Mouse (Mus musculus) heart, postnatal 36 days (tissue): ENCODE results near the gene Adgrl2. TPM values are rescaled to one million over a fixed set of nuclear protein-coding genes. Genes with fewer than 3 reads are reported as not detected.

Experiments
- DNase-seq, 2 experiments: peaks; one replicate each; pipeline ENCODE4 v3.0.0; 2021 to 2022
- intact Hi-C: fragments of 180-260 bp; cut with DNase I; formaldehyde crosslinking; loops from one replicate; pipeline ENCODE4 v1.15.1; 2025
- total RNA-seq, 2 experiments: library from RNA; stranded (reverse); gene quantifications; 2 replicates each; pipeline ENCODE4 v1.2.3; 2021

The Adgrl2 gene
- total RNA-seq, 2 experiments from 2014 or later = 51.6 to 56.1 TPM

DNA sequence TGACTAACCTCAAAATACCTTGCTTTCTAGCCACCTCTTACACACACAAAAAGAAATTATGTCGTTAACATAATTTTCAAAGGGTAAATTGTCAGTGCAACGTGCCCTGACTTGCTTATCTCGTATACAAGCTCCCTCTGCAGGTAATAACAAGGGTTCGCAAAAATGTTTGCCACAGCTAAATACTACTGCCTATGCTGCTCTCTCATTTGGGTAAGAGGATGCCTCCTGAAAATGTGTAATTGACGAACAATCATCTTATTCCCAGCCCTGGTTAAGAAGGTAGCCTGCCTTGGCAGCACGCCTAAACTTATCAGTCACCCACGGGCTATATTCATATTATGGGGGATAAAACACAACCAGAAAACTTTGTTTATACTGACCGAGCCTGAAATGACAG lies 11.8 kb downstream of the Adgrl2 start:
- no peak for DNase-seq
- intact Hi-C loops = no loop called here

DNA sequence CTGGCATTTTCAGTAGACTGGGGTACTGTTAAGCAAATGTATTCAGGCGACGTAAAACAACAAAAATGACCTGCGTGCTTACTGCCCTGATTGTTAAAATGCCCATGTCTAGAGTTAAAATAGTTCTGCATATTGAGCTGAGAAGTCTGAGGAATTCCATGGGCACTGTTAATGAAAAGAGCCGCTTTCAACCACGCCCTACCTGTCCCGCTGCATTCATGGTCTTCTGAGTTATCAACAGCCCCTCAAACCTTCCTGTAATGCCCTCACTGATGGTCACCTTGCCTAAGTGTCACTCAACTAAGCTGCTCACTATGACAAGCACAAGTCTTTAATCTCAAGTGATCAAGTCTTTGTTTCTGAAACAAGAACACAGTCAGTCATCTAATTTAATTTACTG lies 12.5 kb downstream of the Adgrl2 start:
- intact Hi-C loops = no loop called here

DNA sequence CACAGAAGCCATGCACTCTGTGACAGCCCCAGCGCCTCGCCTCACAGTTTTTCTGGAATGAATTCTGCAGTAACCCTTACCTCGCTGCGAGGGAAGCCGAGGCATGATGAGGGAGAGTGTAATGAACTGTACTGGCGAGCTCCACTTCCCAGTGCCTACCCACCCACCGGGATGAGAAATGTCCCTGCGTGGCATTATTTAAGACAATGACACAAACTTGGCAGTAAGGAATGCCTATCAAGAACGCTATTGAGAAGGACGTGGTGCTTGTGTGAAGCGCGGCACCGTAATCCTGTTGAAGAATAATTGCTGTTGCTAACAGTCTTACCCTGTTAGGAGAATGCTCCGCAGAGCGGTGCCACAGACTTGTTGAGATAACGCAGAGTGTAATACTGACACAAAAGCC lies 13.2 kb downstream of the Adgrl2 start:
- DNase-seq = peak in 1 of 2 experiments; percentile 18
- intact Hi-C loops = no loop called here

More for the DNA sequence above, 12.5 kb downstream of the Adgrl2 start:
- DNase-seq = no peak

DNA sequence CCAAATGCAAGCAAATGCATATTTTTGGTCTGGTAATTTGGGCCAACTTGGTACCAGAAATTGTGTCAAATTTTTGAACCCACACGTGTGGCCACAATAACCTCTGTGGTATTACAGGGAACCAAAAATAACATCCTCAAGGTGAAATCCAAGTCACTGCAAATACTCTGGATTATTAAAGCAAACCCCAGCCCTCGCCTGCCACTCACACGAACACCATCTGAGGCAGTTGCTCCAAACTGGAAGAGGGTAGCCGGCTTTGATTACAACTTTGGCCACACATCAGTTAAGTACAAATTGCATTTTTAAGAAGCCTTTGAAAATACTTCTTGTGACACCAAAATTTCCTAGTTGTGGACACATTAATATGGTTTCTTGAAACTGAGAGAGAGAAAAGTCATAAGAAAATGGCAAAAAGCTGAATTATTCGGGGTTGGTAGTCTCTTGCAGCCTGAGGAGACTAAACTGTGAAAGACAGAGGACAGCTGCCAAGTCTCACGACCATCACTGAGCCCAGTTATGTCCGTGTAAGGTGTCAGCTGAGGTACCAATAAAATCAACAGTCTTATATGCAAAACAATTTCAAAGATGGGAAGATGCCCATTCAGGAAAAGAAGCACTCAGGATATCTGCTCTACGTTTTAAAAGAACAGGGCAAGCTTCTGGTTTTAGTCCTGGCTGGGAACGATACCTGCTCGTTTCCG lies 18.3 kb downstream of the Adgrl2 start:
- intact Hi-C loops = no loop called here

DNA sequence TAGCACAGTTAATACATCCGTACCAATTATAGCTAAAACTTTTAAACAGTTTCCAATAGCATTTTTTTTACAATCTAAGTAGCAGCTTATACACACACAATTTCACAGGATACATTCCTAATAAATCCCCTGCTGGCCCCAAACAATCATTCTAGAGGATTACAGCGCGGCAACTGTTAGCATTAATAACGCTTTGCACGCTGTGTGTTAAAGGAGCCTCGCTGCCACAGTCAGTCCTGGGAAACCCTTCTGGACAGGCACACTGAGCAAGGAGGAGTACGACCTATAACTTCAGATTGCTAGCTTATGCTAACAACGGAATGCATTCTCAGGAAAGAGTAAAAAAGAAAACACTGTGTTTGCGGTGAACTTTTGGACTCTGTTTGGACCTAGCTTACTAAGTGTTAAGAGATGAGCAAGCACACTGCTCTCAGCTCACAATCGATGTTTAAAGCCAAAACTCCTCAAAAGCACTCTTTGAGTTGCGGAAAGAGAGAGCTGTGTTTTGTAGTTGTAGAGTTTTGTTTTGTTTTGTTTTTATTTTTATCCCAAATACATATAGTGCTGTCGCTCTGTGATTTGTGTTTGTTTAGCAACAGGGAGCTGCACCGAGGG lies 25.3 kb downstream of the Adgrl2 start:
- DNase-seq = no peak
- intact Hi-C loops = no loop called here

More for the DNA sequence above, 18.3 kb downstream of the Adgrl2 start:
- no peak for DNase-seq

DNA sequence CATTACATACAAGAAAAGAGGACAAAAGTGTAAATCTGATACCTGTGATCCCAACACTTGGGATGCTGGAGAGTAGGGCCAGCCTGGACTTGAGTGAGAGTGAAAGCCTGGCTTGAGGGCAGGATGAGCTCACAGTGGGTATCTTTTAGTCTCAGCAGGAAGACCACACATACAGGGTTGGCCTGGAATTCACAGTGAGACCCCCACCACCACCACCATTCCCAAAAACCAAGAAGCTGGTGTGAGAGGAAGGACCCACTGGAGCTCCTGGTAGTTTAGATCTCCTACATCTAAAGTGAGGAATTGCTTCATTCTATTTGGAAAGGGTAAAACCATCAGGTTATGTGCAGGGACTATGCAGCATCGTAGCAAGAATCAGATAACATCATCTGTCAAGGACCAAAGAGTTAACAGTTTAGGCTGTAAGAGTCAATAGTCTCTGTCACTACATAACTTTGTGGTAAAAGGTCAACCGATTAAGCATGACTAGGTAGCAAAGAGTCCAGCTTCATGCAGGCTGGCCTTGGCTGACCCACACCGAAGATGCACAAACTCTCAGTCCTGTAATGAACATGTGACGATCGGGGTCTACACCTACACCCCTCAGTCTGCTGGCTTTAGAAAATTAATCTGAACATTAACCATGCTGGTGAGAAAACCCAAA lies 26.8 kb downstream of the Adgrl2 start:
- no peak for DNase-seq
- intact Hi-C loops = no loop called here

DNA sequence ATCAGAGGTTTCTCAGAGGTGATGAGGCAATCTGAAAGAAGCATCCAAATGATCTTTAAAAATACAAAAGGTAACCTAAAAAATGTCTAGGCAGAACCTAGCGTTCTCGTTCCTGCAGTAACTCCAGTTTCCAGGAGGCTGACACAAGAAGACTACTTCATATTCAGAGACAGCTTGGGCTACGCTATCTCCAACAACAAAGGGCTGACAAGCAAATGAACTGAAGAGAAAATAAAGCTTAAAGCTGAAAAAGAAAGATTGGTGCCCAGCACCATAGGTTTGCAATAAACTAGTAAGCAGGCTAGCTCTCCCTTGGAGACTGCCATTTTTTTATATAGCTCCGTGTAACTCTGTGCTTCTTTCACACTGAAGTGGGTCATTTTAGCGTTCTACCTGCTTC lies 28.7 kb downstream of the Adgrl2 start:
- DNase-seq = no peak
- intact Hi-C loops = no loop called here

DNA sequence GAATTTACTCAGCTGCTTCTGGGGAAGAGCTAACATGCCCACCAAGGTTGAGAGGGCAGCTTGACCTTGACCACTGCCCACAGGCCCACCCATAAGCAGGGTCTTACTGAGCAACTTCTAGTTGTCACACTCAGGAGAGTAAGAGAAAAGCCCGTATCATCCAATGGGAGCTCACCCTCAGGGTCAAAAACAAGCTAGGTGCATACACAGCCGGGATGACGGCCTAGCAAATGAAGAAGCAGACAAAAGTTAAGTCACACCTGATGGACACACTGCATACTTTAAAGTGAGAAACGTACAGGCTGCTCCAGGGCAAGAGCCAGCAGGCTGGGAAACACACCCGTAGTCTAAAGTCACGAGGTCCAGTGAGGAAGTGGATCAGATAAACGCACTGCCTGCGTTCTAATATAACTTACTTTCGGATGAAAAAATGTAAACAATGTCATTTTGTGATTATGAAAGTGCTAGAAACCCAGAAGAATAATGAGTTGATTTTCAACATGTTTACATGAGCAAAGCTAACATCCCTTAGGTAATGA lies 29.5 kb downstream of the Adgrl2 start:
- no peak for DNase-seq
- intact Hi-C loops = no loop called here

DNA sequence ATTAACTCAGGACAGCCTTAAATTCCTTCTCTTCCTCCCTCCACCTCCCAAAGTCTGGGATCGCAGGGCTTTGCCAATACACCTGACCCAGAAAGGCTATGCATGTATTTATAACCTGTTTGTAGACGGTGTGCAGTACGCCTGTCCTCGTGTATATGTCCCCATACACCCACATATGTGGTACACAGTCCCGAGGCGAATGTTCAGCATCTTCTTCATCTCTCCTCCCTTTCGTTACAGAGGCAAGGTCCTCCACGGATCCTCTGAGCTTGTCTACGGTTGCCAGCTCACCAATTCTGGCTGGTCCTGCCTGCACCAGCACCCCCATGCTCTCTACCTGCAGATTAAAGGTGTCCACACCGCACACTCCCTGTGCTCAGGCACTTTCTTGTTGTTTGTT lies 30.1 kb downstream of the Adgrl2 start:
- DNase-seq = no peak
- intact Hi-C loops = no loop called here

DNA sequence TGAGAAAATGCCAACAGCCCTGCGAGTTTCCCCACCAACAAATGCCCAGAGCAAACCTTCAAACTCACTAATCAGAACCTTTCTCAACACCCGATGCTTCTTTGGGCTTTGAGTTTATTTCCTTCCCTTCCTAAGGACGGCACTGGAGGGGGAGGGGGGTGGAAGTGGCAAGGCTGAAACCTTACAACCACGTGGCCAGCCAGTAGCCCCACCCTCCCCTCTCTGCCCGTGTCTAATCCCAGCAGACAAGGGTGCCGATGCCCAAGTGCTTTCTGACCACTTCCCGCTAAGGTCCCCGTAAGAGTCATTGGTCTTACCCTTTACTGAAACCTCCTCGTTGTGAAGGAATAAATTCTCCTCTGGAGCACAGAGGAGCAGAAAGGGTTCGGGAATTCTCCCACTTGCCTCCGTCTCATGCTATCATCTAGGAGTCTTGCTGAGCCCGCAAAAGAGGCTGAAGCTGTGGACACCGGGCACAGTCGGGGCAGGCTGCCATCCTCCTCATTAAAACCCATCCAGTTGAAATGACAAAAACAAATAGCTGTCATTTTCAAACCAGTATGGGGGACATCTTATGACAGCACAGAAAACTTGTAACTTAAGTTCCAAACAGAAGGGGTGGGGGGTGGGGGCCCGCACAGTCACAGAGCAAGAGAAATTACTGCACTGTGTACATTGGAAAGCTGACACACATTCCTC lies 30.9 kb downstream of the Adgrl2 start:
- intact Hi-C loops = no loop called here
- DNase-seq = peak; percentile 30 to 40

DNA sequence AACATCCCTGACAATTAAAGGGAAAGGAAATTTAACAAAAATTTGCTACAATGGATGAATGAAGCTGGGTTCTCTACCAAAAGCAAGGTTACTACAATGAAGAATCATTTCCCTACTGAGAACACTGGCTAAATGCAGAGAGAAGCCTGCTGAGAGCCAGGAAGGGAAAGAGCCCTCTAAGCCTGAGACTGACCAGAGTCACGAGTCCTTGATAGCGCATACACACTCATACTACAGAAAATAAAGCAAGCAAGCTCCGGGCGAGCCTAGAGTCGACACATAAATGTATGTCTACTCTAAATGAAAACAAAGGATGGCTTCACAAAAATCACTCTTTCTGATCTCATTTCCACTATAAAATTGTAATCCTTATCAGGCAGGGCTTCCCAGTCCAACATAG lies 31.6 kb downstream of the Adgrl2 start:
- intact Hi-C loops = no loop called here
- no peak for DNase-seq

DNA sequence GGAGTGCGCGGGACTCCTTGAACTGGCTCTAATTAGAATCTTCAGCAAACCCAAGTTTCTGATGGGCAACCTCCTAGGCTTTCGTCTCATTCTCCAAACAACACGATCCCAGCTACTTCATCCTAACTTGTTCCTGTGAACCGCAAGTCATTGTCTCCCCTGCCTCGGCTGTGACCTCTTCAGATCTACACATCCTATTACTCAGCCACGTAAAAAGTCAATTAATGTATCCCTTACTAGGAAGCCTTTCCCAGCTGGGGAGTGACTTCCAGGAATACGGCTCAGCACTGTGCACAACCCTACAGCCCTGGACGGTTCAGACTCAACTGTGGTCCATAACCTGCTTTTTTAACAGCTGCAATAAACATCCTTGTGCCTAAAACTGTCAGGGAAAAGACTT lies 32.2 kb downstream of the Adgrl2 start:
- DNase-seq = no peak
- intact Hi-C loops = no loop called here

DNA sequence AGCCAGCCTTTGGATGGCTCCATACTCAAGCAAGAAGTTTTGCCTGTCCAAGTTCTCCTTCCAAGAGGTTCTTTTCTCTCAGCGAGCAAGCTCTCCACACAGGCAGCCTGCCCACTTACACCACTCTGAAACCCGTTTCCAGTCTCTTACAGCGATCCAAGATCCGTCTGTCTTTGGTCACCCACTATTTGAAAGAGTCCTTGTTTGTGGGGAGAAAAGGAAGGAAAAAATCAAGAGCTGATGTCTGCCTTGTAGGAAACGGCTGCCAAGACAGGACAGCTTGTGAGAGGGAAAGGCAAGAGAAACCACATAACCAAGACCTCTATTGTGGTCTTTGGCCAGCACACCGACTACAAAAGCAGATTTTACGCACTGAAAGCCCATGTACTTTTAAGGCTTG lies 33.5 kb downstream of the Adgrl2 start:
- no peak for DNase-seq
- intact Hi-C loops = no loop called here

DNA sequence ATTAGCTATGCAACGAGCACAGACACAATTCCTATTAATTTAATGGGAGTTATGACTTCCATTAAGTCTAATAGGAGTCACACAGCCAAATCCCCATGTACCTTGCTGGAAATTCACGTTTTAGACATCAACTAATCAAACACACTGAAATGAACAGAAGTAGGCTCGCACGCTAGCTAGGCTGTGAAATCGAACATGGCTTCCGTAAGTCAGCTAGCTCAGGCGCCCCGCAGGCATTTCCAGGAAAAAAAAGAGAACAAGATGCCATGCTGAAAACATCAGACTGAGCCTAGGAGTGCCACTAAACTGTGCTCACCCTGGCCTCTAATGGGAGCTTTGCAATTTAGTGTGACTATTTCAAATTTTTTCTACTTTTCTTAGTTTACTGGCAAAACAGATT lies 40.6 kb downstream of the Adgrl2 start:
- intact Hi-C loops = no loop called here
- DNase-seq = no peak

DNA sequence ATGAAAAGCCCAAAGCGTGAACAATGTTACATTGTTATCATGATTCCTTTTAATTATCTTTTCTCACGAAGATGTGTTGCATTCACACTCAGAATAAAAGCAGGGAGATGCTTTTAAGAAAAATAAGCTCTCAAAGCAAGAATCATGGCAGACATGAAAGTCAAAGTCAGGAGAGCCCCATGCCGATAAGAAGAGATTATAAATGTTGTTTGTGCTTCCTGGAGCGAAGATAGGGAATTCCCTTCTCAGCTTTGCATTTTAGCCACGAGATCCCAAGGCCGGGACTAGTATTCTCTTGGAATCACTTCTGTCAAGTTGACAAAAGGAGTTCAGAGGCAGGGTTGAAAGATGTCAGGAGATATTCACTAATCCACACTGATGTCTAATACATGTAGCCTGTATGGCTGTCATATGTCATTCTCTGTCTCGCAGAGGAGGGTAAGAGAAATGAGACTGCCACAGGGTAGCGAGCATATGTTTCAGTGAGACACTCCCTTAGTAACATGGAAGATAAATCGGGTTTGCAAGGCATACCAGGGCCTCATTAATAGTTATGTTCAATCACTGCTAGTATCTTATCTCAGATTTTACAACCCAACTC lies 42.5 kb downstream of the Adgrl2 start:
- intact Hi-C loops = no loop called here
- DNase-seq = no peak

DNA sequence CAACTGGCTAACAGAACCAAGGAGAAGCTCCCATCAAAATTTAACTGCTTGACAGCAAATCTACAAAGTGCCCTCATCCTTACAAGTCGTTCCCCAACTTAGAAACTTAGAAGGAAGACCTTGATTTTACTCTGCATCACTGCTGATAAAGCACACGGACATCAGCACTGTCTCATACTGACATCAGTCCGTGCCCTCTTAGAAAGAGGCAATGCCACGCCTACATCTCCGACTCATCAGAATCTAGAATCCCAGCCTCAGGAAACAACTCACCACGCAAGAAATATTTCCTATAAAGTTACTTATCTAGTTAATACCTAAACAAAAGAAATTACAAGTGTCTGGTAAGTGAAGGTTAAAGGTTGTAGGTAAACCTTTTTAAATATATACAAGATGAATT lies 43.1 kb downstream of the Adgrl2 start:
- intact Hi-C loops = no loop called here
- DNase-seq = no peak

DNA sequence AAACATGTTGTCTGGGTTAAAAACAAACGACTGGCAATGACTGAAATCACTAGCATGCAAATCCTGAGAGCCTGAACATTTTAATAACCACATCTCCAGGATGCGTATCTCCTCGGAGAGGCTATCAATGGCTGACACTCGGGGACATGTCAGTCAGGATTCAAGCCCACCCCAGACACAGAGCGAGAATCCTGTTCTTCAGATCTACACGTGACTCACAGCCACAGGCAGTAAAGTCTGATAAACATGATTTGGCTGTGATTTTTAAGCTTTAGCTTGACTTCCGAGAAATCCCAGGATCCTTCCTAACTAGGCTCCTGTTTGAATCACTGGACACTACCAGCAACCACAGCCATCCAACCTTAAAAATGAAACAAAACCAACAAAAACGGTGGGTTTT lies 44.8 kb downstream of the Adgrl2 start:
- intact Hi-C loops = no loop called here
- DNase-seq = no peak

DNA sequence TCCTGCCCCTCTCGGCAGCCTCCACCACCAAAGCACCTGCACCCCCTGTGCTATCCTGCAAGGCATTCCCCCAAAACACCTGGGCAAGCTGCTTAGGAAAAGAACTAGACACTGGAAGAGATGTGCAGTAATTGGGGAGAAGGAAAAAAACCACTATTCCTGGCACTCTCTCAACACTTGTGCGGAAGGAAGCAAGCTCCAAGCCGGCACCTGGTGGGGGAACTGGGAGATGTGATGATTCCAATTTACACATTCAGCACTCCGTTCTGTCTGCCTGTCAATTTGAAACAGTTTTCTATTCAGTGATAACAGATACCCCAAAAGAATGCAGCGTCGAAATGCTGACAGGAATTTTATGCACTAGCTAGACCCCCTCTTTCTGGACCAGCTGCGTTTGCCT lies 50.9 kb downstream of the Adgrl2 start:
- intact Hi-C loops = no loop called here
- no peak for DNase-seq

DNA sequence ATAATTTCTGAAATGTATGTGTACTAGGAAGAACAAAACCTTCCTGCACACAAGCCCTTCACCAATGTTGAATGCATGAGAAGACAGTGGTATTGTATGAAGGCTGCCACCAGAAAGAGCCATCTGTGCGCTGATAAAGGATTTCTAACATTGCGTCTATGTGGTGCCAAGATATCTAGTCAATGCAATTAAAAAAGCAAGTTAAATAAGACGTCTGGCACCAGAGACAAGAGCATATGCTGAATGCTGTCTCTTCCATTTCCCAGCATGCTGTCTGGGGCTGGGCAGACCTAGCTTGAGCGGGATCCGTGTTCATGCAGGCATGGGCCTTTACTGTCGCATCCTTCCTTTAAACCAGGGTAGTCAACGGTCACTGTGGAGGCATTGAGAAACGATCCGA lies 55.3 kb downstream of the Adgrl2 start:
- no peak for DNase-seq
- intact Hi-C loops = no loop called here

DNA sequence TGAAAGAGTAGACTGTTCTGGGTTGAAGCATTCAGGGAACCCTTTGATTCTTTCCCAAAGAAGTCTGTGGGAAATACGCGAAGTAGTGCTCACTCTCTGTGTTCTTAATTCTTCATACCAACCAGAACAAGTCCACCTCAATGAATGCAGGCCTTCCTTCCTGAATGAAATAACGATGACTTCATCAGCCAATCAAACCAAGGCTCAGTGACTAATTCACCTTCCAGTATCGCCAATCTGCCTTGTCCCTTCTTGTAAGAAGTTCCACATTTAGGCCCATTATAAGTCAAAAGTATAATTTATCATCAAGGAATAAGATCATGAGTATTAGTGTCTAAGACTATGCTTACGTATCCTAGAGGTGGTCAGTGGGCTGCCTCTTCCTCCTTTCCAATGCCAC lies 56.1 kb downstream of the Adgrl2 start:
- DNase-seq = no peak
- intact Hi-C loops = no loop called here

DNA sequence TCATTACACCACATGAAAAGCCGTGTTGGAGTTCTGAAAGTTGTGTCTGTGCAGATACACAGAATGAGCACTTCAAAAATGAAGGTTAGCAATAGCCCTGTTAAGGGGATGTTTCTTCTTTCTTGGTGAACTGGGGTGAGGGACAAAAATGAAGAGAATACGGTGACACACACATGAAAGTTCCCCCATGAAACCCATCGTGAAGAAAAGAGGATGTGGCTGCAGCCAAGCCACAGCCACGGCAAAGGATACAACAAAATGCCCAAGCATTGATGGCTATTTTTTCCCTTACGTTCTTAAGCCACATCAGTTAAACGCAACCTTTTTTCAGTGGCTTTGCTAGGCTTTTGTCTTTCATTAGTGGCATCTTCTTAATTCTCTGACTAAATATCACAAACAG lies 57.2 kb downstream of the Adgrl2 start:
- no peak for DNase-seq
- intact Hi-C loops = no loop called here
